Mouse (Mus musculus) ovary, adult 10 weeks (tissue): ENCODE data around the gene Eras. TPM values are rescaled to one million over a fixed set of nuclear protein-coding genes. Genes with fewer than 3 reads are reported as not detected.

Experiments
- polyA plus RNA-seq: library from polyadenylated mRNA; stranded (reverse); fragments of 350-450 nt; fragmentation: Illumina TruSeq; extraction: RNeasy Lipid Tissue Mini Kit (QIAGEN cat#74804); gene quantifications from one replicate; pipeline ENCODE4 v1.2.3, GENCODE M21; 2014

Eras gene
- polyA plus RNA-seq: not detected

GRCm38 (mm10) chrX:7928270-7928790, at the start of gene Eras:
Gene Eras, minus strand, starts transcription at chrX:7928607.

GRCm38 (mm10) chrX:7977892-7978291, 49.5 kb upstream of the Eras start, which contains the start of gene Gata1:
Gene Gata1, minus strand, starts transcription at chrX:7978071.

GRCm38 (mm10) chrX:7947108-7947899, 18.9 kb upstream of the Eras start, which contains the start of gene Hdac6:
Gene Hdac6, minus strand, starts transcription at chrX:7947889.

GRCm38 (mm10) chrX:7919601-7920383, 8.6 kb downstream of the Eras start, which contains the start of gene Pcsk1n:
Gene Pcsk1n, plus strand, starts transcription at chrX:7919822.

GRCm38 (mm10) chrX:7909242-7909641, 19.2 kb downstream of the Eras start, which contains the start of gene Gm10490:
Gene Gm10490, plus strand, starts transcription at chrX:7909542.

GRCm38 (mm10) chrX:7907735-7908134, 20.7 kb downstream of the Eras start, which contains the start of gene Gm10491:
Gene Gm10491, minus strand, starts transcription at chrX:7907835.

GRCm38 (mm10) chrX:7898880-7899874, 29.2 kb downstream of the Eras start, which contains the start of the genes Pqbp1 and Timm17b:
Gene Pqbp1, minus strand, starts transcription at chrX:7899269.
Gene Timm17b, plus strand, starts transcription at chrX:7899357.

GRCm38 (mm10) chrX:7883841-7884567, 44.4 kb downstream of the Eras start, which contains the start of gene Slc35a2:
Gene Slc35a2, plus strand, starts transcription at chrX:7884028.

GRCm38 (mm10) chrX:7878007-7878419, 50.4 kb downstream of the Eras start, which contains the start of gene Pim2:
Gene Pim2, plus strand, starts transcription at chrX:7878262.

Other genes with a start within 250 kb of the Eras start
- gene Magix, start 247.4 kb downstream of the Eras start, polyA plus RNA-seq: 0.43 TPM
- gene Gpkow, start 231.5 kb downstream of the Eras start, polyA plus RNA-seq: 77.7 TPM
- gene Wdr45, start 214.3 kb downstream of the Eras start, polyA plus RNA-seq: 4.6 TPM
- gene Gm45208, start 206.4 kb downstream of the Eras start, polyA plus RNA-seq: not detected
- 17.5 TPM for gene Praf2, start 200.2 kb downstream of the Eras start, polyA plus RNA-seq
- 1.6 TPM for gene Ccdc120, start 177.7 kb downstream of the Eras start, polyA plus RNA-seq
- gene Tfe3, start 166.0 kb downstream of the Eras start, polyA plus RNA-seq: 9.8 TPM
- gene Gripap1, start 138.8 kb downstream of the Eras start, polyA plus RNA-seq: 12.8 TPM
- gene Kcnd1, start 106.3 kb downstream of the Eras start, polyA plus RNA-seq: 0.74 TPM
- gene Otud5, start 87.2 kb downstream of the Eras start, polyA plus RNA-seq: 41.7 TPM
- gene Pim2, start 50.3 kb downstream of the Eras start, polyA plus RNA-seq: 5.0 TPM
- gene Slc35a2, start 44.6 kb downstream of the Eras start, polyA plus RNA-seq: 3.1 TPM
- 18.8 TPM for gene Pqbp1, start 29.3 kb downstream of the Eras start, polyA plus RNA-seq
- 3.8 TPM for gene Timm17b, start 29.2 kb downstream of the Eras start, polyA plus RNA-seq
- not detected for gene Gm10491, start 20.8 kb downstream of the Eras start, polyA plus RNA-seq
- not detected for gene Gm10490, start 19.1 kb downstream of the Eras start, polyA plus RNA-seq
- not detected for gene Pcsk1n, start 8.8 kb downstream of the Eras start, polyA plus RNA-seq
- gene Hdac6, start 19.3 kb upstream of the Eras start, polyA plus RNA-seq: 3.9 TPM
- gene Gata1, start 49.5 kb upstream of the Eras start, polyA plus RNA-seq: 2.5 TPM
- gene Glod5, start 89.9 kb upstream of the Eras start, polyA plus RNA-seq: not detected
- gene Suv39h1, start 146.2 kb upstream of the Eras start, polyA plus RNA-seq: 18.8 TPM
- 0.63 TPM for gene Was, start 161.9 kb upstream of the Eras start, polyA plus RNA-seq
- 47.5 TPM for gene Wdr13, start 204.3 kb upstream of the Eras start, polyA plus RNA-seq
- 978 TPM for gene Rbm3, start 217.3 kb upstream of the Eras start, polyA plus RNA-seq
- gene Tbc1d25, start 247.6 kb upstream of the Eras start, polyA plus RNA-seq: not detected